Mouse (Mus musculus) bone marrow, adult 2 months (tissue): ENCODE results near the gene Scube3. TPM values are rescaled to one million over a fixed set of nuclear protein-coding genes. Genes with fewer than 3 reads are reported as not detected.

Source experiments
- H3K27ac ChIP-seq: fragments of 200-500 bp; 2 replicates; pipeline ENCODE4 v1.5.1; 2012; ENCODE audit warnings: low read depth, mild to moderate bottlenecking, control low read depth, inconsistent platforms, low read length; ENCODE audit not compliant: control insufficient read depth, poor library complexity, insufficient read depth
- H3K4me1 ChIP-seq: fragments of 200-500 bp; 2 replicates; pipeline ENCODE4 v1.6.1; 2011; ENCODE audit warnings: low read length; ENCODE audit not compliant: control insufficient read depth, insufficient read depth
- H3K4me3 ChIP-seq: fragments of 200-500 bp; replicated peaks from 2 replicates; pipeline ENCODE3; 2011; ENCODE audit warnings: mild to moderate bottlenecking, low read depth, low read length, control low read depth; ENCODE audit not compliant: control insufficient read depth
- CTCF ChIP-seq: fragments of 200-500 bp; IDR thresholded peaks from 2 replicates; pipeline ENCODE4 v1.5.1; 2011; ENCODE audit warnings: low read length, control low read depth; ENCODE audit not compliant: control insufficient read depth, insufficient read depth
- POLR2A ChIP-seq: fragments of 200-500 bp; IDR thresholded peaks from 2 replicates; pipeline ENCODE4 v1.6.1; 2011; ENCODE audit warnings: low read depth, mild to moderate bottlenecking, control low read depth, low read length, borderline replicate concordance; ENCODE audit not compliant: control insufficient read depth
- WGBS: fragments of 180-500 bp; shearing (Covaris S2); methylation state at CpG from one replicate; pipeline ENCODE4 v1.1.7; 2018; 5-methylcytosine and 5-hydroxymethylcytosine counted together
- polyA plus RNA-seq: library from polyadenylated mRNA; stranded (reverse); fragments of >200 nt; gene quantifications from 2 replicates; pipeline ENCODE4 v1.2.4, GENCODE M21; 2011; ENCODE audit warnings: low replicate concordance; ENCODE audit not compliant: missing spikeins, insufficient read depth, insufficient read length

The Scube3 gene
- polyA plus RNA-seq, 1 experiment: 0.57 TPM

GRCm38 (mm10) chr17:28197646-28198045, 55.7 kb downstream of the Scube3 start:
- no peak for TF ChIP-seq CTCF
- no peak for TF ChIP-seq POLR2A
- Histone ChIP-seq H3K27ac (no peak overlapping the region), H3K4me1 (peaks cover 6% of the 10 kb centered on the region; the same call in 1 of the 2 replicates), H3K4me3 (no peak overlapping the region)
- WGBS: 91% methylated on average over 18 of the region's 18 CpGs

GRCm38 (mm10) chr17:28201982-28202381, 60.0 kb downstream of the Scube3 start:
- TF ChIP-seq CTCF: no peak
- no peak; the same call in 1 of the 2 replicates for TF ChIP-seq POLR2A
- Histone ChIP-seq H3K4me1 (peaks cover 4% of the 10 kb centered on the region), H3K4me3 (no peak overlapping the region), H3K27ac (no peak overlapping the region)
- WGBS: 96% methylated on average over 14 of the region's 14 CpGs

GRCm38 (mm10) chr17:28204052-28204720, 62.2 kb downstream of the Scube3 start:
- WGBS: 37% methylated on average over 14 of the region's 14 CpGs
- TF ChIP-seq POLR2A (0 out of 2 replicates have a peak, but pooled peaks have one; percentile 25), CTCF (peak; percentile 99)
- Histone ChIP-seq H3K4me1 (peaks cover 4% of the 10 kb centered on the region), H3K27ac (no peak overlapping the region), H3K4me3 (no peak overlapping the region)

GRCm38 (mm10) chr17:28205443-28205842, 63.5 kb downstream of the Scube3 start:
- WGBS: 60% methylated on average over 8 of the region's 8 CpGs
- Histone ChIP-seq H3K27ac (no peak overlapping the region), H3K4me3 (no peak overlapping the region), H3K4me1 (peaks cover 4% of the 10 kb centered on the region)
- no peak for TF ChIP-seq POLR2A
- TF ChIP-seq CTCF: no peak

- peaks cover 10% of the 10 kb centered on the region for H3K4me1 ChIP-seq
- 19% methylated on average over 8 of the region's 8 CpGs for WGBS
- peak overlapping the region; percentile 94 for H3K27ac ChIP-seq
- no peak for TF ChIP-seq CTCF
- TF ChIP-seq POLR2A: no peak
- H3K4me3 ChIP-seq: no peak overlapping the region
Observed at GRCm38 (mm10) chr17:28207092-28207491, 65.2 kb downstream of the Scube3 start.

- H3K27ac ChIP-seq: peak within 1 kb of the TSS; percentile 94
- 0% methylated on average over 26 of the region's 26 CpGs for WGBS
- H3K4me3 ChIP-seq: peak within 1 kb of the TSS; percentile 88
- TF ChIP-seq CTCF: peak; percentile 80
- peak; percentile 95 for TF ChIP-seq POLR2A
- peaks cover 10% of the 10 kb centered on the region for H3K4me1 ChIP-seq
Observed at GRCm38 (mm10) chr17:28207591-28208313, 65.8 kb downstream of the Scube3 start, which contains the start of gene Def6. Gene Def6, plus strand, starts transcription at chr17:28207778.

- 0% methylated on average over 8 of the region's 8 CpGs for WGBS
- peak overlapping the region; percentile 94 for H3K27ac ChIP-seq
- TF ChIP-seq CTCF (no peak), POLR2A (no peak)
- H3K4me3 ChIP-seq: peak overlapping the region; percentile 88
- peaks cover 10% of the 10 kb centered on the region for H3K4me1 ChIP-seq
Observed at GRCm38 (mm10) chr17:28208314-28208612, 66.3 kb downstream of the Scube3 start.

GRCm38 (mm10) chr17:28209457-28210110, 67.6 kb downstream of the Scube3 start:
- Histone ChIP-seq H3K27ac (peak overlapping the region; percentile 63), H3K4me1 (peaks cover 10% of the 10 kb centered on the region), H3K4me3 (peak overlapping the region; percentile 41)
- TF ChIP-seq CTCF: no peak
- TF ChIP-seq POLR2A: no peak
- WGBS: 4% methylated on average over 4 of the region's 4 CpGs
